Mouse (Mus musculus) stomach, embryonic 15.5 days (tissue): ENCODE measurements around the gene Esyt2. TPM values are rescaled to one million over a fixed set of nuclear protein-coding genes. Genes with fewer than 3 reads are reported as not detected.

ENCODE experiments used
- ATAC-seq: fragments of 200-750 bp; cut with Nextera tagmentation; 2 replicates; pipeline ENCODE4 v1.8.0; 2017; ENCODE audit warnings: low read depth, moderate number of reproducible peaks, moderate TSS enrichment; ENCODE audit not compliant: insufficient read depth, low FRiP score
- H3K27ac ChIP-seq: fragments of 300-500 bp; sonication (generic); 2 replicates; pipeline ENCODE4 v1.5.1; 2015; ENCODE audit warnings: mild to moderate bottlenecking, inconsistent platforms
- H3K27me3 ChIP-seq: fragments of 300-500 bp; sonication (generic); replicated peaks from 2 replicates; pipeline ENCODE4 v1.6.1; 2015; ENCODE audit warnings: inconsistent platforms
- H3K36me3 ChIP-seq: fragments of 300-500 bp; sonication (generic); 2 replicates; pipeline ENCODE4 v1.6.1; 2015; ENCODE audit warnings: inconsistent platforms
- H3K4me1 ChIP-seq: fragments of 300-500 bp; sonication (generic); 2 replicates; pipeline ENCODE4 v1.6.1; 2015; ENCODE audit warnings: inconsistent platforms
- H3K4me2 ChIP-seq: fragments of 300-500 bp; sonication (generic); 2 replicates; pipeline ENCODE4 v1.6.1; 2015; ENCODE audit warnings: mild to moderate bottlenecking, inconsistent platforms
- H3K4me3 ChIP-seq: fragments of 300-500 bp; sonication (generic); replicated peaks from 2 replicates; pipeline ENCODE4 v1.5.1; 2015; ENCODE audit warnings: inconsistent platforms
- H3K9ac ChIP-seq: fragments of 300-500 bp; sonication (generic); 2 replicates; pipeline ENCODE4 v1.6.1; 2015; ENCODE audit warnings: inconsistent platforms
- H3K9me3 ChIP-seq: fragments of 300-500 bp; sonication (generic); 2 replicates; pipeline ENCODE4 v1.6.1; 2016; ENCODE audit warnings: inconsistent platforms
- WGBS: fragments of 180-500 bp; shearing (Covaris S2); methylation state at CpG from one replicate; pipeline ENCODE4 v1.1.7; 2015; 5-methylcytosine and 5-hydroxymethylcytosine counted together
- microRNA-seq: library from miRNA; unstranded; fragments of <30 nt; microRNA quantifications from one replicate; pipeline ENCODE4, GENCODE M21; 2016
- polyA plus RNA-seq: library from polyadenylated mRNA; unstranded; fragments of >200 nt; fragmentation: Nextera tagmentation; extraction: Ambion mirVana; gene quantifications from 2 replicates; pipeline ENCODE4 v1.2.1, GENCODE M21; 2015

The Esyt2 gene
- polyA plus RNA-seq, 1 experiment from 2014 or later = 28.4 TPM

DNA sequence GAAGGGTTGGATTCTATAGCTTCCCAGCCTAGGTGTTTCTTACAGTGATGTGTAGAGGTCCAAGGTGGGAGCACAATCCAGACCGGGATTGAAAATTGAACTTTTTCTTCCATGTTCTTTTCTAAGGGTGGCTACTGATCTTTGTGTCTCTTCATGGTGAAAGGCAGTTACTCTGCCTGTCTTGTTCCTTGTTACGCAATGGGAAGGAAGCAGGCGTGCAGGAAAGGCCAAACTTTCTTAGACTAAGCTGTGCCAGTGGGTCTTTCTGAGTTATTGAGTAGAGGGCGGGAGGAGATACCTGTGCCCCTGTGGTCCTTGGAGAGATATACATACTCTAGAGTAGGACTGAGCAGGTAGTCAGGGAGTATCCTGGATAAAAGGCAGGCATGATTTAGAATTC lies 133.9 kb downstream of the Esyt2 start:
- WGBS = 91% methylated on average over 4 of the region's 4 CpGs
- Histone ChIP-seq H3K9ac (no peak overlapping the region), H3K4me1 (no peaks in the 10 kb centered on the region), H3K9me3 (no peaks in the 10 kb centered on the region), H3K4me3 (no peak overlapping the region), H3K27me3 (no peaks in the 10 kb centered on the region), H3K36me3 (peaks cover 12% of the 10 kb centered on the region; the same call in 1 of the 2 replicates), H3K4me2 (no peak overlapping the region), H3K27ac (no peak overlapping the region)
- no peak for ATAC-seq

DNA sequence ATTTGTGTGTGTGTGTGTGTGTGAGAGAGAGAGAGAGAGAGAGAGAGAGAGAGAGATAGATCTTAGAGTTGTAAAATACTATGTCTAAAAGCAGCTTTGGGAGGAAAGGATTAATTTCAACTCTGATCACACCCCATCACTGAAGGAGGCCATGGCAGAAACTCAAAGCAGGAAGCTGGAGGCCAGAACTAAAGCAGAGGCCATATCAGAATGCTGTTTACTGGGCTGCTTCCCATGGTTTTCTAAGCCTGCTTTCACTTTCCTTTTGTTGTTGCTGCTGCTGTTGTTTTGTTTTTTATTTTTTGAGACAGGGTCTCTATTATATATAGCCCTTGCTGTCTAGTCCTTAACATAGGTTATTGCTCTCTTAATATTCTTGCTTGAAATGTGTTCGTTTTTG lies 135.5 kb downstream of the Esyt2 start:
- Histone ChIP-seq H3K9me3 (no peaks in the 10 kb centered on the region), H3K4me3 (no peak overlapping the region), H3K4me1 (no peaks in the 10 kb centered on the region), H3K4me2 (no peak overlapping the region), H3K9ac (no peak overlapping the region), H3K27me3 (no peaks in the 10 kb centered on the region), H3K27ac (no peak overlapping the region), H3K36me3 (peaks cover 9% of the 10 kb centered on the region; the same call in 1 of the 2 replicates)
- 97% methylated on average over 1 of the region's 1 CpGs for WGBS
- ATAC-seq = no peak

DNA sequence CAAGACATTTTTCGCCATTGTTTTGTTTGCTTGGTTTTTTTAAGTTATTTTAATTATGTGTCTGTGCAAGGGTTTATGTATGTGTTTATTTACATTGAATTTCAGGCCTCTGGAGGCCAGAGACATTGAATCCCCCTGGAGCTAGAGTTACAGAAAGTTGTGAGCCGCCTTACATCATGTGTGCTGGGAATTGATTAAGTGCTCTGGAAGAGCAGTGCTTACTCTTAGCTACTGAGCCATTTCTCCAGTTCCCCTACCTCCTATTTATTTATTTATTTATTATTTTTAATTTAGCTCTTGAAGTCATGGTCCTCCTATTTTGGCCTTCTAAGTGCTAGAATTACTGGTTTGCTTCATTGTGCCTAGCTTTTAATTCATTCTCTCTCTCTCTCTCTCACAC lies 140.7 kb downstream of the Esyt2 start:
- Histone ChIP-seq H3K36me3 (peaks cover 14% of the 10 kb centered on the region), H3K9me3 (no peaks in the 10 kb centered on the region), H3K4me3 (no peak overlapping the region), H3K4me1 (no peaks in the 10 kb centered on the region), H3K27ac (no peak overlapping the region), H3K9ac (no peak overlapping the region), H3K27me3 (no peaks in the 10 kb centered on the region), H3K4me2 (no peak overlapping the region)
- WGBS = 87% methylated on average over 2 of the region's 2 CpGs
- no peak for ATAC-seq

DNA sequence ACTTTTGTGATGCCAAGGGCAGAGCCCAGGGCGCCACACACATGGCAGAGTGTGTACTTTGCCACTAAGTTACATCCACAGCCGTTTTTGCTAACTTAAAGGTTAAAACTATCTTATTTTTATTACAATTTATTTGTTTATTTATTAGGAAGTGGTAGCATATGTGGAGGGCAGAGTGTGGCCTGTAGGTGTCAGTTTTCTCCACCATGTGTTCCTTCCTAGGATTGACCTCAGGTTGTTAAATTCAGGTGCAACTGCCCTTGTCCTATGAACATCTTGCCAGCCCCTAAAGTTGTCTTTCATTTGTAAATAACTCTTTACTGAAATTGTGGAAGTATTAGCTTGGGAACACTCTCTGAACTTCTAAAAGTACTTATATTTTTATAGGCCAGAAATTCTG lies 144.4 kb downstream of the Esyt2 start:
- Histone ChIP-seq H3K4me1 (no peaks in the 10 kb centered on the region), H3K4me3 (no peak overlapping the region), H3K27me3 (no peaks in the 10 kb centered on the region), H3K9me3 (no peaks in the 10 kb centered on the region), H3K27ac (no peak overlapping the region), H3K36me3 (peaks cover 26% of the 10 kb centered on the region), H3K4me2 (no peak overlapping the region), H3K9ac (no peak overlapping the region)
- no peak for ATAC-seq
- WGBS = 86% methylated on average over 2 of the region's 2 CpGs

DNA sequence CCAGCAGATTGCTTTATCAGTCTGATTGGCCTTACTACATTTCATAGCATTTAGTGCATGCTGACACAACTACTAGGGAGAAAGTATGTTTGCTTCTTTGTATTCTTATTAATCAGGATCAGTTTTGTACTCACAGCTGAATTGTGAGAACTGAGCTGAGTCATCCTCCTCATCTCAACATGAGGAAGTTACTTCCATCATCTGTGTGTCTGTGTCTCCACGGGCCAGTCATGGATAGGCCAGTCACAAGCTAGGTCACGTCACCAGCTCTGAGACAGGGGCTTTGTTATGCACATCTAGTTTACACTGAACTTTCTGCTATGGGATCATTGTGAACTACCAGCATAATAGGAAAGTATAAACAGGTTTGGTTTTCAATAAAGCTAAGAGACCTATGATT lies 152.7 kb downstream of the Esyt2 start:
- 87% methylated on average over 2 of the region's 2 CpGs for WGBS
- Histone ChIP-seq H3K9ac (no peak overlapping the region), H3K27ac (no peak overlapping the region), H3K36me3 (peaks cover 25% of the 10 kb centered on the region), H3K4me3 (no peak overlapping the region), H3K9me3 (no peaks in the 10 kb centered on the region), H3K4me2 (no peak overlapping the region), H3K4me1 (no peaks in the 10 kb centered on the region), H3K27me3 (no peaks in the 10 kb centered on the region)
- ATAC-seq = no peak

DNA sequence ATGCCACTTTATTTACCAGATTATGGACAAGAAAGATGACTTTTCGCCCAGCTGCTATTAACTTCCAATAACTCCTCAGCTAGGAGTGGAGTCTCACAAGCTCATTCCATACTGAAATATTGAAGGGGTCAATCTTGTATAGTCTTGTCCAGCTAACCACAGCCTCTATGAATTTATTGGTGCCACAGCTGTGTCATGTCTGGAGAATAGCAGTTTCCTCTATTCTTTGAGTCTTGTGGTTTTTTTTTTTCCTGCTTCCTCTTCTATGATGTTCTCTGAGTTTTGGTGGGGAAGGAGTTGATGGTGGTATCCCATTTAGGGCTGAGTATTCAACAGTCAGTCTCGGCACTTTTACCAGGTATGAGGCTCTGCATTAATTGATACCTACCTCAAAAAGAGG lies 154.2 kb downstream of the Esyt2 start:
- H3K4me2 ChIP-seq = no peak overlapping the region
- H3K27me3 ChIP-seq = no peaks in the 10 kb centered on the region
- H3K4me1 ChIP-seq = no peaks in the 10 kb centered on the region
- no peak overlapping the region for H3K4me3 ChIP-seq
- no peak overlapping the region for H3K9ac ChIP-seq
- H3K9me3 ChIP-seq = no peaks in the 10 kb centered on the region
- H3K27ac ChIP-seq = no peak overlapping the region
- no peak for ATAC-seq
- H3K36me3 ChIP-seq = peaks cover 26% of the 10 kb centered on the region
- WGBS = 87% methylated on average over 2 of the region's 2 CpGs

DNA sequence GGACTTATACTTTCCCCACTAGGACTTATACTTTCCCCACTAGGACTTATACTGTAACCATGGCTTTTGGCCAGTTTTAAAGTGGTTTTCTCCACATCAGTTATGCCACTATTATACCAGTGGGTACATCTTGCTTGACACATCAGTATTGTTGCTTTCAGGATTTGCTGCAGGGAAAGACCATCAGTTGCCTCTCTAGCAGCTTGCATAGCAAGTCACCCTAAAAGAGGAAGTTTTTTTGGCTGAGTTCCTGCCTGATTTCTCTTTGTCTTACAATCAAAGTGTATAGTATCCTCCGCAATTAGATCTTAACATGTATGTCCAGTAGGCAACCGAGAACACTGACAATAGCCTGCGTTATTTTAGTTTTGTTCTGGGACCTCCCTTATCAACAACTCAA lies 155.1 kb downstream of the Esyt2 start:
- 87% methylated on average over 3 of the region's 3 CpGs for WGBS
- Histone ChIP-seq H3K4me3 (no peak overlapping the region), H3K27me3 (no peaks in the 10 kb centered on the region), H3K36me3 (peaks cover 26% of the 10 kb centered on the region), H3K4me1 (no peaks in the 10 kb centered on the region), H3K4me2 (no peak overlapping the region), H3K9ac (no peak overlapping the region), H3K27ac (no peak overlapping the region), H3K9me3 (no peaks in the 10 kb centered on the region)
- no peak for ATAC-seq

DNA sequence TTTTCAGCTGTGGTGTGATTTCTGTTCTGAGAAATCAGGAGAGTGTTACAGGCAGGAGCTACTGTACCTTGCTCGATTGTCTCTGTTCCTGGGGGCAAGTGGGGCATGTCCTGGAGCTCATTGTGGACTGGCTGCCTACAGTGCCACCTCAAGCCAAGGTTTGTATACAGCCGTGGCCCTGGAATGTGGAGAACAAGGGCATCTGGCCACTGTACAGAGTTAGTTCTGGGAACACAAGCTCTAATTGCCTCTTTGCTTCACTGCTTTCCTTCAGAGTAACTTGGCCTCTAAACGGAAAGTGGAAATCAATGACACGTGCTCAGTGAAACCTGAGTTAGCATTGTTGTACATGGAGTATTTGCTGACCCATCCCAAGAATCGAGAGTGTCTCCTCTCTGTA lies 157.6 kb downstream of the Esyt2 start:
- no peak for ATAC-seq
- H3K9ac ChIP-seq = no peak overlapping the region
- 86% methylated on average over 5 of the region's 5 CpGs for WGBS
- H3K27me3 ChIP-seq = no peaks in the 10 kb centered on the region
- H3K4me1 ChIP-seq = no peaks in the 10 kb centered on the region
- no peak overlapping the region for H3K27ac ChIP-seq
- no peaks in the 10 kb centered on the region for H3K9me3 ChIP-seq
- no peak overlapping the region for H3K4me3 ChIP-seq
- H3K4me2 ChIP-seq = no peak overlapping the region
- peaks cover 28% of the 10 kb centered on the region for H3K36me3 ChIP-seq

Small RNAs within 50 kb of the gene (microRNA-seq; reads per million reads assigned to microRNA genes)
- gene Gm23190 = not detected

Other genes with a start within 250 kb of the Esyt2 start
- 38.0 and 41.7 TPM in 2 replicates for gene Zfp386, start 233.5 kb upstream of the Esyt2 start, polyA plus RNA-seq
- gene Vipr2, start 203.5 kb upstream of the Esyt2 start, polyA plus RNA-seq = 6.3 and 7.2 TPM in 2 replicates
- 17.9 and 23.1 TPM in 2 replicates for gene Wdr60, start 18.2 kb upstream of the Esyt2 start, polyA plus RNA-seq
- not detected in 2 replicates for gene Gm11027, start 5.8 kb upstream of the Esyt2 start, polyA plus RNA-seq
- gene Ncapg2, start 124.2 kb downstream of the Esyt2 start, polyA plus RNA-seq = 35.8 and 40.1 TPM in 2 replicates
- gene Ptprn2, start 204.5 kb downstream of the Esyt2 start, polyA plus RNA-seq = 3.7 and 4.7 TPM in 2 replicates